Mouse (Mus musculus) effector memory CD4-positive, alpha-beta T cell, adult 7 months (primary cell): ENCODE data around the gene Ly6f. TPM values are rescaled to one million over a fixed set of nuclear protein-coding genes. Genes with fewer than 3 reads are reported as not detected.

Source experiments
- polyA plus RNA-seq: library from polyadenylated mRNA; unstranded; fragments of 100-300 nt; shearing (Covaris generic); gene quantifications from one replicate; pipeline ENCODE4 v1.2.1, GENCODE M21; 2017

Ly6f gene
- not detected for polyA plus RNA-seq

GRCm38 (mm10) chr15:75268121-75268520 is at the start of gene Ly6f:
Gene Ly6f (plus strand): TSS chr15:75268421.

Other genes with a start within 250 kb of the Ly6f start
- 13.4 TPM for gene Ly6c1, start 219.6 kb upstream of the Ly6f start, polyA plus RNA-seq
- gene Ly6c2, start 156.5 kb upstream of the Ly6f start, polyA plus RNA-seq, result 1,772 TPM
- gene Ly6g, start 113.2 kb upstream of the Ly6f start, polyA plus RNA-seq, result not detected
- not detected for gene BC025446, start 52.0 kb upstream of the Ly6f start, polyA plus RNA-seq